In the genomic region with DNA sequence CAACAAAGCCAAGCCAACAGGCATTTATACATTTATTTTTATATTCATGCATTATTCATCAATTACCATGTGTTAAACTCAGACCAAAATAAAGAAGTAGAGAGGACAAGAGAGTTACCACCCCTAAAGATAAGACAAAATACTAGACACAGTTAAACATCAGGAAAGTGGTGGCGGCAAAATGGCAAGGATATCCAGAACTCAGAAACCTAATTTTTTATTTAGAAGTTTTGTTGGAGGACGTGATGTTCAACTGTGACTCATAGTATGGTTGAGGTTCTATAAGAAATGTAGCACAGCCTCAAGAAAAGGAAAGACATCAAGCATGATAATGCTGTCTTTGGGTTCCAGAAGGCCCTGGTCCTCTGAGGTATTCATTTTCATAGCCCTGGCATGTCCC, we compare ENCODE assay signal across 27 mouse cellular contexts.
"Had no signal": no experiment of that assay in that cellular context is flagged by ENCODE, and none has a peak within 500 bp of the region (broad histone marks: within the 10 kb centered on the region; RNA-seq: fewer than 3 reads in every experiment).

No protein-coding gene starts in this region.

- H3K27ac ChIP-seq: embryonic facial prominence, embryonic 10.5 days; embryonic facial prominence, embryonic 12.5 days; embryonic facial prominence, embryonic 13.5 days; embryonic facial prominence, embryonic 15.5 days; forebrain, embryonic 10.5 days; forebrain, embryonic 12.5 days; forebrain, embryonic 13.5 days; forebrain, embryonic 15.5 days; gastrocnemius, adult 2 months; heart, adult 2 months had no signal

- ATAC-seq: forebrain, embryonic 13.5 days; forebrain, embryonic 14.5 days; forebrain, embryonic 15.5 days; forebrain, embryonic 16.5 days; forebrain, postnatal 0 days had no signal

- DNase-seq: cerebellum, adult 8-10 months; cerebellum, adult 9-10 months; cerebellum, adult 9-11 months; cerebellum, postnatal 14 days; cerebellum, postnatal 25 days; cerebellum, postnatal 36 days; embryo, embryonic 11 days; forebrain, postnatal 0 days; gastrocnemius, adult 2 months; gastrocnemius, postnatal 10 days; gastrocnemius, postnatal 14 days; gastrocnemius, postnatal 25 days; gastrocnemius, postnatal 36 days; heart, adult 11 months; heart, adult 18-20 months; heart, adult 2 months had no signal

- H3K4me3 ChIP-seq: embryonic facial prominence, embryonic 10.5 days; embryonic facial prominence, embryonic 12.5 days; embryonic facial prominence, embryonic 13.5 days; embryonic facial prominence, embryonic 15.5 days; erythroblast, embryonic 14.5 days; forebrain, embryonic 10.5 days; forebrain, embryonic 12.5 days; forebrain, embryonic 13.5 days; forebrain, embryonic 15.5 days; gastrocnemius, adult 2 months; heart, adult 2 months had no signal
